Mouse (Mus musculus) embryonic fibroblast, embryonic 13.5 days (primary cell): ENCODE data around the gene Adgra1. TPM values are rescaled to one million over a fixed set of nuclear protein-coding genes. Genes with fewer than 3 reads are reported as not detected.

Experiments
- H3K27ac ChIP-seq: 2 replicates; pipeline ENCODE4 v1.5.1; 2012; ENCODE audit warnings: low read length, control low read depth, inconsistent platforms; ENCODE audit not compliant: insufficient read depth
- H3K4me1 ChIP-seq: 2 replicates; pipeline ENCODE4 v1.6.1; 2011; ENCODE audit warnings: low read length; ENCODE audit not compliant: control insufficient read depth, insufficient read depth
- H3K4me3 ChIP-seq: 2 replicates; pipeline ENCODE4 v1.5.1; 2011; ENCODE audit warnings: mild to moderate bottlenecking, control low read depth, low read length; ENCODE audit not compliant: insufficient read depth
- CTCF ChIP-seq: IDR thresholded peaks from 2 replicates; pipeline ENCODE4 v1.5.1; 2011; ENCODE audit warnings: mild to moderate bottlenecking, control low read depth, low read length, moderate library complexity, borderline replicate concordance; ENCODE audit not compliant: insufficient read depth
- POLR2A ChIP-seq: IDR thresholded peaks from 2 replicates; pipeline ENCODE4 v1.6.1; 2011; ENCODE audit warnings: low read depth, mild to moderate bottlenecking, control low read depth, low read length, moderate library complexity
- polyA plus RNA-seq: library from polyadenylated mRNA; stranded (reverse); fragments of >200 nt; gene quantifications from 2 replicates; pipeline ENCODE4 v1.2.4, GENCODE M21; 2011; ENCODE audit warnings: low read depth; ENCODE audit not compliant: missing spikeins, insufficient read length

The Adgra1 gene
- polyA plus RNA-seq, 1 experiment = 1.0 TPM

DNA sequence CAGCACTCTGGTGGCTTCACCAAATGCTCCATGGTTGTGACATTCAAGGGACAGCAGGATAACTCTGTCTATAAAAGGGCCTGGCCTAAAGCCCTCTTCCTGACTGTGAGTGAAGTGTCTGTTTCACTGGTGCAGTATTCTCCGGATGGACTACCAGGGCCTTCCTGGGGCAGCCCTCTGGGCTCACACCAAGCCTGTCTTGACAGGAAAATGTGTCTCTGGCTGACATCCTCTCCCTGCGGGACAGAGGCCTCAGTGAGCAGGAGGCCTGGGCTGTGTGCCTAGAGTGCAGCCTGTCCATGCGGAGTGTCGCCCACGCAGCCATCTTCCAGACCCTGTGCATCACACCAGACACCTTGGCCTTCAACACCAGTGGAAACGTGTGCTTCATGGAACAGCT is 66.9 kb downstream of the Adgra1 start:
- Histone ChIP-seq H3K27ac (no peak overlapping the region), H3K4me3 (no peak overlapping the region), H3K4me1 (no peaks in the 10 kb centered on the region)
- TF ChIP-seq POLR2A = no peak
- TF ChIP-seq CTCF = no peak

DNA sequence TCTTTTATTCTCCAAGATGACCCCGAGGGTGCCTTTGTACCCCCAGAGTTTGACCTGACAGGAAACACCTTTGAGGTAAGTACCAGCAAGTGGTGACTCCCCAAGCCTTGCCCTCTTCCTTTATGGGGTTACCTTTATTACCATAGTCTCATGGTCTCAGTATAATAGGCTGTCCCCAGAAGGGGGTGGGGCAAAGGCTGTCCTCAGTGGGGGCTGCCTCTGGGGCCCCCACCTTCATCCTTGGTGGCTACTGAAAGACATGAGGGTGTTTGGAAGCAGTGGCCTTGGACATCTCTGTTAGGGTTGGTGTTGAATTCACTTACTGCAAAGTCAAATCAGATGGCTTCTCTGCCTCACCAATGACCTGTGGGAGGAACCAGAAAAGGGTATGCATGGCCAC is 68.0 kb downstream of the Adgra1 start:
- TF ChIP-seq POLR2A (no peak), CTCF (no peak)
- no peak overlapping the region for H3K4me3 ChIP-seq
- H3K4me1 ChIP-seq = no peaks in the 10 kb centered on the region
- H3K27ac ChIP-seq = no peak overlapping the region

DNA sequence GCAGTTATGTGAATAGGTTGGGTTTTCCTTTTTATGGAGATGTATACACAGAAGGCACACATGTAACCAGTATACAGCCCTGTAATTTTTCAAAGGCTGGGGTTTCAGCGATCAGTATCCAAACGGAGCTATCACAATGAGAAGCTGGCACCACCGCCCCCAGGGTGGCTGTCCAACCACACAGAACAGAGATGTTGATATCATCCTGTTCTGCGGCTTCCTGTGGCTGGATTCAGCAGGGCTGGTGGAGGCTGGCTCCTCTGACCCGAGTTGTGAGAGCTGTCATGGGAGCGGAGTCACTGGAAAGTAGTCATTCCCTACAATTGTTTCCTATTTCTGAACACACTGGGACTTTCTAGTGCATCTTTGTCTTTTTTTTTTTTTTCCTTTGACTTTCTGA is 71.3 kb downstream of the Adgra1 start:
- no peak for TF ChIP-seq POLR2A
- no peak for TF ChIP-seq CTCF
- Histone ChIP-seq H3K27ac (no peak overlapping the region), H3K4me3 (no peak overlapping the region), H3K4me1 (no peaks in the 10 kb centered on the region)

DNA sequence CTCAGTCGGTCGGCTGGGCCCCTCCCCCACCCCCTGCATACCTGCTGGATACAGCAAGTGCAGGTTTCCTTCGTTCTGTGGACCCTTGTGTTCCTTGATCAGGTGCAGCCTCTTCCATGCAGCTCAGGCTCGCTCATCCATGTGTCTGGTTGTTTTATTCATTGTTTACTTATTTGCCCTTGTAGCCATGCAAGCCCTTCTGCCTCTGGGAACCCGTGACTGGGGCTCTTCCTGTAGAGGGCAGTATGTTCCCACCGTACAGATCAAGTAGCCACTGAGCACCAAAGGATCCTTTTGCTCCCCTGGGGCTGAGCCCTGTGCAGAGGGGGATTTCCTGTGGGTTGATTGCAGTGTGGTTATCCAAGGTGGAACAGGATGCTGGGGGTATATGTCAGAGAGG is 71.7 kb downstream of the Adgra1 start:
- no peaks in the 10 kb centered on the region for H3K4me1 ChIP-seq
- H3K27ac ChIP-seq = no peak overlapping the region
- TF ChIP-seq POLR2A (no peak), CTCF (no peak)
- H3K4me3 ChIP-seq = no peak overlapping the region

DNA sequence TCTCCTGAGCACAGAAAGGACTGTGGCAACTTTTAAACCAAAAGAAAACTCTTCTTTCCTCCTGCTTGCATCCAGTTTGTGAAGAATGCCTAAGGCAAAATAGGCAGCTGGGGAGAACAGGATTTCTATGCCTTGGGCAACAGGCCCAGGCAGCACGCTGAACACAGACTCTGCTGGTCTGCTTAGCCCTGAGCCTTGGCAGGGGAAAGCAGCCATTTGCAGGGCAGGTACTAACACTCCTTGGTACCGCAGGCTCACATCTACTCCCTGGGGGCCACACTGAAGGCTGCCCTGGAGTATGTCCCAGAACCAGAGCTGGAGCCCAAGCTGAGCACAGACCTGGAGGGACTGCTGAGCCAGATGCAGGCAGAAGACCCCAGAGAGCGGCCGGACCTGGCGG is 74.2 kb downstream of the Adgra1 start:
- Histone ChIP-seq H3K4me1 (no peaks in the 10 kb centered on the region), H3K4me3 (no peak overlapping the region), H3K27ac (no peak overlapping the region)
- no peak for TF ChIP-seq POLR2A
- no peak for TF ChIP-seq CTCF

DNA sequence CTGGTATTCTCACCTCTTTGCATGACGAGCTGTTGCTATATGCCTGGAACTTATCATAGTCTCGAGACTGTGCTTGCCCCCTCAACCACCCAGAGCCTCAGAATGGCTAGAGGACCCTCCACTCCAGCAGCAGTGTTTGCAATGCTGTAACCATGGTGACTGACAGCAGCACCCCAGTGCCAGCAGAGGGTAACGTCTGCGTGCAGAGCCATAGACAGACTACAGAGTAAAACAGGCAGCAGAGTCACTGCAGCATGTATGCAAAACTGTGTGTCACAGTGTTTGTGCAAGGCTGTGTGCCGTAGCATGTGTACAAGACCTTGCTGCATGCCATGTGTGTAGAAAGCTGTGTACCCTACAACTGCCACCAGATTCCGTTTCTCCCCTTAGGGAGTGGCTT is 75.5 kb downstream of the Adgra1 start:
- TF ChIP-seq CTCF = no peak
- TF ChIP-seq POLR2A = no peak

DNA sequence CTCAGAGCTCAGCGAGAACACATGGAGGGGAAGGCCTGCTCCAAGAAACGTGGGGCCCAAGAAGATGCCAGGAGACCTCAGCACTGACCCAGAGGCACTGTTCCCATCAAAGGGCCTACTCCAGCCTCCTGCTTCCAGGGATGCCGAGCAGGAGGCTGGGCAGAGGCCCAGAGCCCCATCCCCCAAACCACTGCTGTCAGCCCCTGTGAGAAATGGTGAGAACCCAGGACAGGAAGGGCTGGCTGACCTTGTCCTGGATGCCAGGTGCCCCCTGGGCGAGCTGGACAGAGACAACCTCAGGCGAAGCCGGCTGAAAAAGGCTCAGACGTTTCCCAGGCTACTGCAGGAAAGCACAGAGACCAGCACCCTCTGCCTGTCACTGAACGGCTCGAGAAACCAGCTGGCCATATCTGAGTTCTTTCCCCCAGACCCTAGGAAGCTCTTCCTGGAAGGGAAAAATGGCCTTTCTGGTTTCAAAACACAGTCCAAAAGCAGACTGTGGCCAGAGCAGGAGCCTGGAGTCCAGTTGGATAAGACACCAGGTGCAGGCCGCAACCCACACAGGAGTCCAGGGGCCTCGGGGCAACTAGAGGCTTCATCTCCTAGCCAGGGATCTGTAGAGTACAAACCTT is 76.3 kb downstream of the Adgra1 start:
- H3K4me3 ChIP-seq = no peak overlapping the region
- H3K4me1 ChIP-seq = no peaks in the 10 kb centered on the region
- H3K27ac ChIP-seq = no peak overlapping the region
- TF ChIP-seq POLR2A = no peak
- TF ChIP-seq CTCF = no peak

More for the DNA sequence above, 75.5 kb downstream of the Adgra1 start:
- Histone ChIP-seq H3K27ac (no peak overlapping the region), H3K4me3 (no peak overlapping the region), H3K4me1 (no peaks in the 10 kb centered on the region)

DNA sequence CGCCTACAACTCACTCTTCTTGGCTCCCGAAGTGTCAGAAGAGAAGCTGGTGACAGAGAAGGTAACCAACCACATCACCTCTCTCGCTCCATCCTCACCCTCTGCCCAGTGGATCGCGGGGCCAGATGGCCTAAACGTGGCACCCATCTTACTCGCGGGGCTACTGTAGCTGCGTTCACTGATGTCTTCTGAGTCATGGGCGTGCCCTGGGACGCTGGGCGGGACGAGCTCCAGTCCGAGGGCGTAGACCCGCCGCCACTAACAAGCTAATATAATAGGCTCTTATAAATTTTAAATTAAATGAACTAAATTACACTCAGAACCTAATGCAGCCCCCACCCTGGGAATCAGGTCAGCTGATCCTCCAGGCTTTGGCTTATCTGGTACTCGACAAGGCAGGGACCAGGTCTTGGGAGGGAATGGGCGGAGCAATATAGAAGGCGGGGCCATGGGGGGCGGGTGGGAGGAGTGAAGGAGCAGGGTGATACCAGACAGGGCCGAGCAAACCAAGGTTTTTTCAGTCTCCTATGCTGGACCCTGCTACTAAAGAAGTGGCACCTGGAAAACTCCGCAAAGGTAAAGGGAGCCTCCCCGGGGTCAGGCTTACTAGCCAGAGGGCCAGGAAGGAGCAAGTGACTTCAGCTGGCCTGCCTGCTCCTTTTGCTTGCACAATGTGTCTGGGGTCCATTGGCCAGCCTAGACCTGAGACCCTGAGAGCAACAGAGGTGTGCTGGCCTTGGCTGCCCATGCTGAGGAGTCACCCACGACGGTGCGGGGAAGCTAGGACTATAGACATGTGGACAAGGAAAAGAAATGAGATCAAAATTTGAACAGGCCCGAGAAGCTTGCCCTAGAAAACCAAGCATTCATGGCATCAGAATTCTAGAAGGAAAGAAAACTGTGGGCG is 80.4 kb downstream of the Adgra1 start:
- Histone ChIP-seq H3K4me3 (0 out of 2 replicates have a peak overlapping the region, but pooled peaks have one; percentile 23), H3K4me1 (no peaks in the 10 kb centered on the region), H3K27ac (no peak overlapping the region)
- TF ChIP-seq CTCF (no peak), POLR2A (no peak)

DNA sequence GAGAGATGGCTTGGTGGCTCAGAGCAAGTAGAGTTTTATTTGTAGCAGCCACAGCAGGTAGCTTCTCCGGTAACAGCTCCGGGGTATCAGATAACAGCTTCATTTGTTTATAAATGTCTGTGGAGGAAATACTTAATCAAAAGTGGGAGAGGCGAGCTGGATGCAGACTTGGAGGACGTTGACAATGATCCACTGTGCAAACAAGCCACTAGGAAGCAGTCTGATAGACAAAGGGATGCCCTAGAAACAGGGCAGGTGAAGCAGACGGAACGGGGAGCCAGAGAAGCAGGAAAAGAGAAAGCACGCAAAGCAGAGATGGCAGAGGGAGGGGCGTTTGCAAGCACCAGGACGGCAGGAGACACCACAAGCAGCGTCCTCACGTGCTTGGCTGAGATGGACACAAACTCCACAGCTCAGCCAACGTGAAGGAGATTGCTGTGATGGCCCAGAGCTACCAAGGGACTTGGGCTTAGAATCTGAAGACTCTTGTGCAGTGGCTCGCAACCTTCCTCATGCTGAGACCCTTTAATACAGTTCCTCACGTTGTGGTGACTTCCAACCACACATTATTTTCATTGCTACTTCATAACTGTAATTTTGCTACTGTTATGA is 81.8 kb downstream of the Adgra1 start:
- TF ChIP-seq CTCF (no peak), POLR2A (no peak)
- no peaks in the 10 kb centered on the region for H3K4me1 ChIP-seq
- H3K27ac ChIP-seq = no peak overlapping the region
- H3K4me3 ChIP-seq = no peak overlapping the region

DNA sequence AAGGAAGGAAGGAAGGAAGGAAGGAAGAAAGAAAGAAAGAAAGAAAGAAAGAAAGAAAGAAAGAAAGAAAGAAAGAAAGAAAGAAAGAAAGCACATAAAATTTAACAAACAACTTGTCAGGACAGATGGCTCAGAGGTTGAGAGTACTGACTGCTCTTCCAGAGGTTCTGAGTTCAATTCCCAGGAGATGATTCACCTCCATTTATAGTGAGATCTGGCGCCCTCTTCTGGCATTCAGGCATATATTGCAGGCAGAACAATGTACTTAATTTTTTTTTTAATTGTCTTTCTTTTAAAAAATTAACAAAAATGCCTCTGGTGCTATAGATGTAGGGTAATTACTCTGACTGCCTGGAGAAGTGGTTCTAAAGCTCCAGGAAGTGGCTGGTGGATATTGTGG is 82.4 kb downstream of the Adgra1 start:
- Histone ChIP-seq H3K4me1 (no peaks in the 10 kb centered on the region), H3K4me3 (no peak overlapping the region), H3K27ac (no peak overlapping the region)
- no peak for TF ChIP-seq CTCF
- no peak for TF ChIP-seq POLR2A
